Mouse (Mus musculus) CH12.LX (cell line): ENCODE measurements at regions not wholly inside any gene's neighbourhood (a gene's known extent, or its start where the extent isn't known, plus 50 kb on each side); places are given as distances from the start of the nearest gene placed in this dataset.

ENCODE experiments used
- CTCF ChIP-seq, 2 experiments: IDR thresholded peaks in 1 of 2; conservative IDR thresholded peaks in 1 of 2; 2 replicates each; pipeline ENCODE4 v1.5.1; 2011 to 2012; ENCODE audit warnings: low read depth in 2 of 2, low read length in 2 of 2, improper control_type of control experiment in 1 of 2, inconsistent platforms in 1 of 2, mild to moderate bottlenecking in 1 of 2, moderate library complexity in 1 of 2
- MAFK ChIP-seq: IDR thresholded peaks from 2 replicates; pipeline ENCODE4 v1.6.1; 2011; ENCODE audit warnings: low read length, improper control_type of control experiment; ENCODE audit not compliant: insufficient replicate concordance
- POLR2AphosphoS2 ChIP-seq: IDR thresholded peaks from 2 replicates; pipeline ENCODE4 v1.6.1; 2011; ENCODE audit warnings: low read depth, low read length, improper control_type of control experiment
- ZNF384 ChIP-seq: IDR thresholded peaks from 2 replicates; pipeline ENCODE4 v1.6.1; 2012; ENCODE audit warnings: low read depth, low read length, improper control_type of control experiment, inconsistent platforms

- TF ChIP-seq ZNF384, result no peak
- peak; percentile 51 to 57 for TF ChIP-seq CTCF (conservative IDR thresholded peaks at IDR 0.05 in 1 of 2, IDR thresholded peaks at IDR 0.05 in 1 of 2; ENCODE audit: low read depth in 2 of 2, low read length in 2 of 2)
- no peak for TF ChIP-seq MAFK
- no peak for TF ChIP-seq POLR2AphosphoS2
Measured at GRCm38 (mm10) chr9:122691879-122692278, 55.3 kb upstream of the Topaz1 start.
